Mouse (Mus musculus) bone marrow, adult 2 months (tissue): ENCODE data around the gene Armc3. TPM values are rescaled to one million over a fixed set of nuclear protein-coding genes. Genes with fewer than 3 reads are reported as not detected.
A peak's percentile ranks its signal among the peaks of the same experiment; 100 is the strongest.

ENCODE experiments used
- H3K27ac ChIP-seq: fragments of 200-500 bp; 2 replicates; pipeline ENCODE4 v1.5.1; 2012; ENCODE audit warnings: low read depth, mild to moderate bottlenecking, control low read depth, inconsistent platforms, low read length; ENCODE audit not compliant: control insufficient read depth, poor library complexity, insufficient read depth
- H3K4me1 ChIP-seq: fragments of 200-500 bp; 2 replicates; pipeline ENCODE4 v1.6.1; 2011; ENCODE audit warnings: low read length; ENCODE audit not compliant: control insufficient read depth, insufficient read depth
- H3K4me3 ChIP-seq: fragments of 200-500 bp; replicated peaks from 2 replicates; pipeline ENCODE3; 2011; ENCODE audit warnings: mild to moderate bottlenecking, low read depth, low read length, control low read depth; ENCODE audit not compliant: control insufficient read depth
- CTCF ChIP-seq: fragments of 200-500 bp; IDR thresholded peaks from 2 replicates; pipeline ENCODE4 v1.5.1; 2011; ENCODE audit warnings: low read length, control low read depth; ENCODE audit not compliant: control insufficient read depth, insufficient read depth
- POLR2A ChIP-seq: fragments of 200-500 bp; IDR thresholded peaks from 2 replicates; pipeline ENCODE4 v1.6.1; 2011; ENCODE audit warnings: low read depth, mild to moderate bottlenecking, control low read depth, low read length, borderline replicate concordance; ENCODE audit not compliant: control insufficient read depth
- WGBS: fragments of 180-500 bp; shearing (Covaris S2); methylation state at CpG from one replicate; pipeline ENCODE4 v1.1.7; 2018; 5-methylcytosine and 5-hydroxymethylcytosine counted together
- polyA plus RNA-seq: library from polyadenylated mRNA; stranded (reverse); fragments of >200 nt; gene quantifications from 2 replicates; pipeline ENCODE4 v1.2.4, GENCODE M21; 2011; ENCODE audit warnings: low replicate concordance; ENCODE audit not compliant: missing spikeins, insufficient read depth, insufficient read length

Armc3 gene
- polyA plus RNA-seq, result 0.70 and 0.72 TPM in 2 replicates

DNA sequence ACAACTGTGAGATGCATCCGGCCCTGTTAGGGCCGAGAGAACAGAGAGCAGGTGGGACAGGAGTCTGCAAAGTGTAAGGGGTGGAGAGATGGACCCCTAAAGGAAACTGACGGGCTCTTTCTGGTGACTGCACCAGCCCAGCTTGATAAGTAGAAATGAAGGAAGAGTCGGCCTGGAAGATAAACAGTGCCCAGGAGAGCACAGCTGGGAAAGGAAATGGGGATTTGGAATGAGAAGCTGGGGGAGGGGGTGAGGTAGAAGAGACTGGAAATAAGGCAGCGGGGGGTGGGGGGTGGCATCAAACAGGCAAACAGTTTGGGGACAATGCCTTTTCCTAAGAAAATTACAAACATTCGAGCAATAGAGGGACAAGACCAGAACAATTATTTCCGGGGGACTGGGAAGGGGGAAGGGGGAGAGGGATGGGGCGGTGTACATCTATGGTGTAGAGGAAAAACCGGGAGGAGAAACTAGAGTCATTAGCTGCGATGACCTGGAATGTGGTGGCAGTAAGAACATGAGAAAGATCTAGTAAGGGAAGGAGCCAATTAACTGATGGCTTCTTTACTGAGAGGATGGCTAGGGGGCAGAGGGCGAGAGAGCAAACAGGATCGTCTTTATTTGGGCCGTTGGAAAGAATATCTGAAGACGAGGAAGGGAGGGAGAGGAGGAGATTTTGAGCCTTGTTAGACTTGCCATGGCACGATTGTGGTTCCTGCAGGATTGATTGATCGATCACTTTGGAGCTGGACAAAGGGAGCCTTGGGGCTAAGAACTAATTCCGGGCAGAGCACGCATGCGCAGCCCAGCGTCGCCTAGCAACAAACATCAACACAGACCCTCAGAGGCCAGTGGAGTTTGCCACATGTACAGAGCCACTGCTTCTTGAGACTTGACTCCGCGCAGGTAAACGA is at the start of gene Armc3:
TSS of gene Armc3 (plus strand) at position 851 of the 914 bp plus-strand sequence.
- H3K4me3 ChIP-seq, result peak within 1 kb of the TSS; percentile 14
- TF ChIP-seq POLR2A, result no peak
- no peak for TF ChIP-seq CTCF
- WGBS, result 33% methylated on average over 24 of the region's 24 CpGs

DNA sequence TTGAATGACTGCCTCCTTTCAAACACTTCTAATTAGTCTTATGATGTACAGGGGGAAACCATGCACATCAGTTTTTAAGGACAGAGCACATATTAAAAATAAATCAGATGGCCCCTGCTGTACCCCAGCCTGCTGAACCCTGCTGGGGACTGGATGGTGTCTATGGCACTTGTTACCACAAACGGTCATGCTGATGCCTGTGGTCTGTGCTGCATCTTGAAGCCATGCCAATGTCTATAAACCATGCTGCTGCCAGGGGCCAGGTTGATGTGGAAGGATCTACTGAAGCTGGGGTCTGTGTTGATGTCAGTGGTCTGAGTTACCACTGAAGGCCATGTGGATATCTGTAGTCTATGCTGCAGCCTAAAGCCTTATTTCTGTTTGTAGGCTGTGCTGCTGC is 46.4 kb upstream of the Armc3 start:
- Histone ChIP-seq H3K4me3 (no peak overlapping the region), H3K27ac (no peak overlapping the region), H3K4me1 (no peaks in the 10 kb centered on the region)
- 3% methylated on average over 1 of the region's 1 CpGs for WGBS
- TF ChIP-seq CTCF (no peak), POLR2A (no peak)

More for the DNA sequence above, at the start of gene Armc3:
- Histone ChIP-seq H3K4me1 (no peaks in the 10 kb centered on the region; the same call in 1 of the 2 replicates), H3K27ac (no peak within 1 kb of the TSS)

DNA sequence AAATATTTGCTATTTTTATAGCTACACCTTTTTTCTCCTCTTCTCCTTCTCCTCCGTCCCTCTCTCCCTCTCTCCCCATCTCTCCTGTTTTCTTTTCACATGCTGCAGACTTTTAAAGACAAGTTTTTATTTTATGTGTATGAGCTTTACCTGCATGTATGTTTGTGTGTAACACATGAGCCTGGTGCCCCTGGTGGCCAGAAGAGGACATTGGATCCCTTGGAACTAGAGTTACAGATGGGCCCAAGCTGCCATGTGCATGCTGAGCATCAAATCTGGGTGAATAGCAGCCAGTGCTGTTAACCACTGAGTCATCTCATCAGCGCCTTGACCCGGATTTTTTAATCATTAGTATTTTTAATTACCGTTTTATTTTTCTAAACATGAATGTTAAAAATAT is 42.9 kb upstream of the Armc3 start:
- no peaks in the 10 kb centered on the region for H3K4me1 ChIP-seq
- TF ChIP-seq POLR2A, result no peak
- TF ChIP-seq CTCF, result peak; percentile 59
- 66% methylated on average over 4 of the region's 4 CpGs for WGBS
- H3K27ac ChIP-seq, result no peak overlapping the region
- H3K4me3 ChIP-seq, result no peak overlapping the region

DNA sequence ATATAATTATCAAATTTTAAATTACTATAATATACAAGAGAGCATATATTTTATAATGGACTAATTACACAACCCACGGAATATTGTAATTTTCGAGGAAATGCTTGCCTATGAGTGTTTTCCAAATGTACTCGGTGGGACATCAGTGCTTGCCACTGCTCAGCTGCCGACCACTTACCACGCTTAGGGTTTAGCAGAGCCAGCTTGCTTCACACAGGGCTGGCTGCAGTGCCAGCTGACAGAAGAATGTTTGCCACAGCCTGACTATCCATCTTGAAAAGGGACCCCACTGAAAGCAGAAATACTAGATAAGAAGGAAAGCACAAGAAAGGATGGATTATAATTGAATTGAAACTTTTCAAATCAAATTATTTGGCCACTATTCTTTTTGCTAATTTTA is 39.6 kb upstream of the Armc3 start:
- no peak overlapping the region for H3K4me3 ChIP-seq
- 68% methylated on average over 5 of the region's 5 CpGs for WGBS
- TF ChIP-seq CTCF (no peak), POLR2A (no peak)
- H3K4me1 ChIP-seq, result no peaks in the 10 kb centered on the region
- no peak overlapping the region for H3K27ac ChIP-seq

DNA sequence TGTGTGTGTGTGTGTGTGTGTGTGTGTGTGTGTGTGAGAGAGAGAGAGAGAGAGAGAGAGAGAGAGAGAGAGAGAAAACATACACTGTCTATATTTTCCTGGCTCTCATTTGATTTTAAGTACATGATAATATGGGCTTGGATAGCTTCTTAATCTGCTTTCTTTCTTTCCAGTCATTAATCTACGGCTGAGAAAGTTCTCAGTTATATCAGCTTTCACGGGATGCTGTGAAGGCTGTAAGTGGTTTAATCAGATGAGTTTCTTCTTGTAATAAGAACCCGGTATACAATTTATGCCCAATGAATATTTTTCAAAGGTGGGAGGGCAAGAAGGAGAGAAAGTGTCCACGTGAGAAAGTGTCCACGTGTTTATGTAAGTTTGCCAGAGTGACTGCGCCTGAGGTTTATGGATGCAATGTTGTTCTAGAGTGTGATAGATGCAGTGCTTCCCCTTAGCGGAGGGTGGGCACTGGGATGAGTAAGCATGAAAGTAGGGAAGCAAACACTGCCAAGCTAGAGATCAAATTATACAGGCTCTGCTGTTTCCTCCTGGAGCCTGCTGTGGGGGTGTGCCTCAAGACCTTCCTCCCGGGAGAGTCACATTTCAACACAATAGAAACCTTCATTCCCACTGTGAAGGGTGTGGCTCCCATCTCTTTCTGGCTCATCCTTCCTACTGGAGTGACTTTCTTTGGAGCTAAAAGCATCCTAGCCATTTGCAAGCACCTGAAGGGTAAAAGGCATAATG is 38.6 kb upstream of the Armc3 start:
- Histone ChIP-seq H3K4me1 (no peaks in the 10 kb centered on the region), H3K27ac (no peak overlapping the region), H3K4me3 (no peak overlapping the region)
- TF ChIP-seq CTCF, result no peak
- no peak for TF ChIP-seq POLR2A
- WGBS, result 33% methylated on average over 8 of the region's 8 CpGs

DNA sequence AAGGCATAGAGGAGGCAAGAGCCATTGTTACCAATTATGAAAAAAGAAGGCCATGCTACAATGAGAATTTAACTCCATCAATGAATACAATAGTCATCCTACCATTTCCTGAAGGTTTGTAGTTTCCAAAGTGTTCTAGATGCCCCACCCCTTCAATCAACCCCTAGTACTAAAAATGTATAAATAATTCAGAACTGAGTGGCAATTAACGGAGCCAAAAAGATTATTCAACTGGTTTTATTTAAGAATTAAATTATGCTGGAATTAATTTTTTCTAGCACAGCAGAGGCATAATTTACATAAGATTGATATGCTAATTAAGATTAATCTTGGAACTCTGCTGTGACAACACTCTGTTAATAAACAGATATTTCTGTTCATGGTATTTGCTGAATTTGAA is 34.9 kb upstream of the Armc3 start:
- no peak overlapping the region for H3K4me3 ChIP-seq
- no peaks in the 10 kb centered on the region for H3K4me1 ChIP-seq
- WGBS, result 86% methylated on average over 1 of the region's 1 CpGs
- TF ChIP-seq CTCF (no peak), POLR2A (no peak)
- H3K27ac ChIP-seq, result no peak overlapping the region

DNA sequence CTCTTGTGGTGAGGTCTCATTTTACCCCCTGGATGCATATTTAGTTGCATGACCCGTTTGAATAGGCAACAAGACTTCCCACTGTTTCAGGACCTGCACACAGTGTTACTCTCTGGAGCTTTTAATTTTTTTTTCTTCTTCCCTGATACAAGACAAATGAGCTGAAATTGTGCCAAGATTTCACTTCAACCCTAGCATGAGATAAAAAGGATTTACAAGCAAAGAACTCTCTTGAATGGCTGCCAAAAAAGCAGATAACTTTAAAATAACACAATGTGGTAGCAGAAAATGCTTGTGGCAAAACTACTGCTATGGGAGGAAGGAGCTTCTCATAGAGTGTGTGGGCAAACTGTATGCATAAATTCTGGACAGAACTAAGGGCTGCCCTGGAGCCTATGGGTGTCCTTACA is 22.3 kb upstream of the Armc3 start:
- H3K27ac ChIP-seq, result no peak overlapping the region
- no peak overlapping the region for H3K4me3 ChIP-seq
- H3K4me1 ChIP-seq, result no peaks in the 10 kb centered on the region
- TF ChIP-seq CTCF (no peak), POLR2A (no peak)
- 22% methylated on average over 1 of the region's 1 CpGs for WGBS

DNA sequence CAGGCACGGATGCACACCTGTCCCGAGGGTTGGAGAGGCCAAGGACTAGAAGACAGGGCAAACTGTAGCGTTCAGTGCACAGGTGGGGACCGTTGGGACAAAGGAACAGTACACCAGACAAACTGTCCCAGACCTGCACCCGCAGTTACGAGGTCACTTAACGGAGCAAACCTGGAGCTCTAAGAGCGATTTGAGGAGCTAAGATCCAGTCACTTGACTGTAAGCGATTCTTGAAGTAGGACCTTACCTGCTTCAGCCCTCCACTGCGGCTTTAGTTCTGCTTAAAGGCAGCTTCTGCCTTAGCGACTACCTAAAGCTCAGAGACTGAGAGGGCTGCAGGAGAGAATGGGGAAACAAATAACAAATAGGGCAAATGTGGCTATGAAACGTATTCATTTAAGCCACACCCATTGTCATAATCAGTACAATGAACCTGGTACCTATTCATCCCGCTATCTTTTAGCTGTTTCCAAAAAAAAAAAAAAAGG is 308 bp downstream of the Armc3 start:
- no peaks in the 10 kb centered on the region; the same call in 1 of the 2 replicates for H3K4me1 ChIP-seq
- TF ChIP-seq CTCF (no peak), POLR2A (no peak)
- H3K4me3 ChIP-seq, result no peak overlapping the region
- no peak overlapping the region for H3K27ac ChIP-seq
- 26% methylated on average over 13 of the region's 13 CpGs for WGBS
